Mouse (Mus musculus) forebrain, embryonic 16.5 days (tissue): ENCODE data around the gene Wdr5. TPM values are rescaled to one million over a fixed set of nuclear protein-coding genes. Genes with fewer than 3 reads are reported as not detected.
"Not testable (repeated sequence)": the region's sequence is repeated elsewhere in the genome, so short reads cannot be mapped to it uniquely, and the experiment has no call there.

ENCODE experiments used
- ATAC-seq: fragments of 200-750 bp; cut with Nextera tagmentation; 2 replicates; pipeline ENCODE4 v1.8.0; 2017; ENCODE audit warnings: mild to moderate bottlenecking, moderate library complexity
- H3K27ac ChIP-seq: fragments of 300-500 bp; sonication (generic); 2 replicates; pipeline ENCODE4 v1.5.1; 2014; ENCODE audit warnings: low read length, control low read depth
- H3K27me3 ChIP-seq: fragments of 300-500 bp; sonication (generic); replicated peaks from 2 replicates; pipeline ENCODE4 v1.6.1; 2014; ENCODE audit warnings: low read length; ENCODE audit not compliant: control insufficient read depth, insufficient read depth
- H3K36me3 ChIP-seq: fragments of 300-500 bp; sonication (generic); 2 replicates; pipeline ENCODE4 v1.6.1; 2014; ENCODE audit not compliant: control insufficient read depth, insufficient read depth
- H3K4me1 ChIP-seq: fragments of 300-500 bp; sonication (generic); replicated peaks from 2 replicates; pipeline ENCODE4 v1.6.1; 2014; ENCODE audit warnings: low read length; ENCODE audit not compliant: control insufficient read depth, insufficient read depth
- H3K4me2 ChIP-seq: fragments of 300-500 bp; sonication (generic); 2 replicates; pipeline ENCODE4 v1.6.1; 2014; ENCODE audit warnings: mild to moderate bottlenecking, low read length, control low read depth
- H3K4me3 ChIP-seq: fragments of 300-500 bp; sonication (generic); replicated peaks from 2 replicates; pipeline ENCODE4 v1.5.1; 2014; ENCODE audit warnings: mild to moderate bottlenecking, low read length, control low read depth
- H3K9ac ChIP-seq: fragments of 300-500 bp; sonication (generic); replicated peaks from 2 replicates; pipeline ENCODE4 v1.6.1; 2014; ENCODE audit warnings: low read depth, low read length, control low read depth
- H3K9me3 ChIP-seq: fragments of 300-500 bp; sonication (generic); 2 replicates; pipeline ENCODE4 v1.6.1; 2016; ENCODE audit warnings: low read length; ENCODE audit not compliant: control insufficient read depth
- WGBS: fragments of 180-500 bp; shearing (Covaris S2); extraction: QIAGEN DNeasy Blood & Tissue Kit; methylation state at CpG from one replicate; pipeline ENCODE4 v1.1.7; 2014; 5-methylcytosine and 5-hydroxymethylcytosine counted together
- polyA plus RNA-seq: library from polyadenylated mRNA; unstranded; fragments of >200 nt; fragmentation: Nextera tagmentation; extraction: Ambion mirVana; gene quantifications from 2 replicates; pipeline ENCODE4 v1.2.1, GENCODE M21; 2015

Gene Wdr5
- polyA plus RNA-seq, 1 experiment from 2014 or later: 51.8 TPM

- Histone ChIP-seq H3K36me3 (peaks cover 2% of the 10 kb centered on the region; the same call in 1 of the 2 replicates), H3K9ac (no peak overlapping the region), H3K9me3 (no peaks in the 10 kb centered on the region), H3K4me1 (peaks cover 15% of the 10 kb centered on the region), H3K4me2 (peak overlapping the region; percentile 83; the same call in 1 of the 2 replicates), H3K27ac (no peak overlapping the region), H3K4me3 (no peak overlapping the region), H3K27me3 (no peaks in the 10 kb centered on the region)
- WGBS: 88% methylated on average over 3 of the region's 3 CpGs
- no peak for ATAC-seq
Measured at GRCm38 (mm10) chr2:27541225-27541624, 26.3 kb downstream of the Wdr5 start.

- no peak for ATAC-seq
- Histone ChIP-seq H3K36me3 (no peaks in the 10 kb centered on the region), H3K9ac (no peak overlapping the region), H3K4me1 (peaks cover 9% of the 10 kb centered on the region), H3K4me2 (no peak overlapping the region), H3K27ac (no peak overlapping the region), H3K27me3 (no peaks in the 10 kb centered on the region), H3K4me3 (no peak overlapping the region), H3K9me3 (no peaks in the 10 kb centered on the region)
- 84% methylated on average over 6 of the region's 6 CpGs for WGBS
Measured at GRCm38 (mm10) chr2:27544613-27545012, 29.7 kb downstream of the Wdr5 start.

- H3K27me3 ChIP-seq, H3K9me3 ChIP-seq, H3K9ac ChIP-seq, ATAC-seq, H3K4me2 ChIP-seq, H3K4me3 ChIP-seq, H3K36me3 ChIP-seq, H3K4me1 ChIP-seq, H3K27ac ChIP-seq: not testable (repeated sequence)
- 85% methylated on average over 3 of the region's 3 CpGs for WGBS
Measured at GRCm38 (mm10) chr2:27545517-27545916, 30.6 kb downstream of the Wdr5 start.

- H3K4me1 ChIP-seq, H3K27ac ChIP-seq, H3K4me2 ChIP-seq, H3K9ac ChIP-seq, H3K27me3 ChIP-seq, H3K36me3 ChIP-seq, H3K4me3 ChIP-seq, H3K9me3 ChIP-seq, ATAC-seq: not testable (repeated sequence)
- 96% methylated on average over 8 of the region's 8 CpGs for WGBS
Measured at GRCm38 (mm10) chr2:27546041-27546440, 31.1 kb downstream of the Wdr5 start.

GRCm38 (mm10) chr2:27547326-27547725, 32.4 kb downstream of the Wdr5 start:
- H3K4me1 ChIP-seq: no peaks in the 10 kb centered on the region
- H3K27me3 ChIP-seq: no peaks in the 10 kb centered on the region
- ATAC-seq: no peak
- no peaks in the 10 kb centered on the region for H3K36me3 ChIP-seq
- H3K9ac ChIP-seq: no peak overlapping the region
- WGBS: 0% methylated on average over 1 of the region's 1 CpGs
- no peak overlapping the region for H3K4me3 ChIP-seq
- no peak overlapping the region for H3K27ac ChIP-seq
- H3K4me2 ChIP-seq: no peak overlapping the region
- no peaks in the 10 kb centered on the region for H3K9me3 ChIP-seq

- Histone ChIP-seq H3K4me1 (no peaks in the 10 kb centered on the region), H3K4me3 (no peak overlapping the region), H3K9me3 (no peaks in the 10 kb centered on the region), H3K27me3 (no peaks in the 10 kb centered on the region), H3K4me2 (no peak overlapping the region), H3K27ac (no peak overlapping the region), H3K9ac (no peak overlapping the region), H3K36me3 (no peaks in the 10 kb centered on the region)
- WGBS: 96% methylated on average over 2 of the region's 2 CpGs
- ATAC-seq: no peak
Measured at GRCm38 (mm10) chr2:27547986-27548385, 33.0 kb downstream of the Wdr5 start.

GRCm38 (mm10) chr2:27548664-27549369, 33.9 kb downstream of the Wdr5 start:
- WGBS: 78% methylated on average over 1 of the region's 1 CpGs
- Histone ChIP-seq H3K27ac (no peak overlapping the region), H3K9me3 (no peaks in the 10 kb centered on the region), H3K4me1 (no peaks in the 10 kb centered on the region), H3K36me3 (no peaks in the 10 kb centered on the region), H3K4me2 (no peak overlapping the region), H3K4me3 (no peak overlapping the region), H3K27me3 (no peaks in the 10 kb centered on the region; the same call in 1 of the 2 replicates), H3K9ac (no peak overlapping the region)
- no peak for ATAC-seq

- no peak overlapping the region for H3K4me3 ChIP-seq
- no peaks in the 10 kb centered on the region; the same call in 1 of the 2 replicates for H3K27me3 ChIP-seq
- ATAC-seq: 0 out of 2 replicates have a peak, but pooled peaks have one; percentile 31
- no peak overlapping the region for H3K9ac ChIP-seq
- H3K4me2 ChIP-seq: no peak overlapping the region
- WGBS: 27% methylated on average over 7 of the region's 7 CpGs
- H3K27ac ChIP-seq: no peak overlapping the region
- H3K4me1 ChIP-seq: no peaks in the 10 kb centered on the region
- no peaks in the 10 kb centered on the region for H3K9me3 ChIP-seq
- no peaks in the 10 kb centered on the region for H3K36me3 ChIP-seq
Measured at GRCm38 (mm10) chr2:27552620-27553287, 37.8 kb downstream of the Wdr5 start.

- H3K9me3 ChIP-seq: no peaks in the 10 kb centered on the region
- H3K4me1 ChIP-seq: no peaks in the 10 kb centered on the region
- ATAC-seq: no peak
- no peak overlapping the region for H3K4me2 ChIP-seq
- no peaks in the 10 kb centered on the region for H3K36me3 ChIP-seq
- H3K27ac ChIP-seq: no peak overlapping the region
- no peaks in the 10 kb centered on the region; the same call in 1 of the 2 replicates for H3K27me3 ChIP-seq
- WGBS: 85% methylated on average over 9 of the region's 9 CpGs
- H3K4me3 ChIP-seq: no peak overlapping the region
- H3K9ac ChIP-seq: no peak overlapping the region
Measured at GRCm38 (mm10) chr2:27554308-27554707, 39.4 kb downstream of the Wdr5 start.
